Mouse (Mus musculus) cerebellum, adult 11-12 months (tissue): ENCODE data around the gene Gm28048.
A peak's percentile ranks its signal among the peaks of the same experiment; 100 is the strongest.

Source experiments
- DNase-seq: peaks from one replicate; pipeline ENCODE4 v3.0.0; 2022

The Gm28048 gene

DNA sequence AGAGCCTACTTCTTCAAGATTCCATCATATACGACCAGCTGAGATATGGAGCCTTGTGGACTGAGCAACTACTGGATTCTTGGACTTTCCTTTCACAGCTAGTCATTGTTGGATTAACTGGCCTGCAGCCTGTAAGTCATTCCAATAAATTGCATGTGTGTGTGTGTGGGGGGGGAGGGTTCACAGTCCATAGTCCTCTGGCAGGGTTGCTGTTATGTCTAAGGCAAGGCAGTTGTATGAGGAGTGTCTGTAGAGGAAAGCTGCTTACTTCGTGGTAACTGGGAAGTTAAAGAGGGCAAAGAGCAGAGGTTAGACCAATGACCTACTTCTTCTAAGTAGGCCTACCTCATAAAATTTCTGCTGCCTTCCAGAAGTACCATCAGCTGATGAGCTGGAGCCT lies 98.2 kb downstream of the Gm28048 start:
- DNase-seq = no peak

DNA sequence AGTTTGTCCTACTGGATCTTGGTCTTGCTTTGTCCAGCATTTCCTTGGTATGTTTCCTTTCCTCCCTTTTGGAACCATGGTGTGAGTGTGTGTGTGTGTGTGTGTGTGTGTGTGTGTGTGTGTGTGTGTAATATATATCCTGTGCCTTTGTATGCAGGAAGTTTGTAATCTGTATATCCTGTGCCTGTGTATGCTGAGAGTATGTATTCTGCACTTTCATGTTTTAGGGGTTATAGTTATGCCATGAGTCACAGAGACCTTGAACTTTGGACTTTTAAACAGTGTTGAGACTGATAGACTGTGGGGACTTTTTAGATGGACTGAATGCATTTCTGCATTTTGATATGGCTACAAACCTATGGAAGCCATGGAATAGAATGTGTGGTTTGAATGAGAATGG lies 99.0 kb downstream of the Gm28048 start:
- DNase-seq = no peak

DNA sequence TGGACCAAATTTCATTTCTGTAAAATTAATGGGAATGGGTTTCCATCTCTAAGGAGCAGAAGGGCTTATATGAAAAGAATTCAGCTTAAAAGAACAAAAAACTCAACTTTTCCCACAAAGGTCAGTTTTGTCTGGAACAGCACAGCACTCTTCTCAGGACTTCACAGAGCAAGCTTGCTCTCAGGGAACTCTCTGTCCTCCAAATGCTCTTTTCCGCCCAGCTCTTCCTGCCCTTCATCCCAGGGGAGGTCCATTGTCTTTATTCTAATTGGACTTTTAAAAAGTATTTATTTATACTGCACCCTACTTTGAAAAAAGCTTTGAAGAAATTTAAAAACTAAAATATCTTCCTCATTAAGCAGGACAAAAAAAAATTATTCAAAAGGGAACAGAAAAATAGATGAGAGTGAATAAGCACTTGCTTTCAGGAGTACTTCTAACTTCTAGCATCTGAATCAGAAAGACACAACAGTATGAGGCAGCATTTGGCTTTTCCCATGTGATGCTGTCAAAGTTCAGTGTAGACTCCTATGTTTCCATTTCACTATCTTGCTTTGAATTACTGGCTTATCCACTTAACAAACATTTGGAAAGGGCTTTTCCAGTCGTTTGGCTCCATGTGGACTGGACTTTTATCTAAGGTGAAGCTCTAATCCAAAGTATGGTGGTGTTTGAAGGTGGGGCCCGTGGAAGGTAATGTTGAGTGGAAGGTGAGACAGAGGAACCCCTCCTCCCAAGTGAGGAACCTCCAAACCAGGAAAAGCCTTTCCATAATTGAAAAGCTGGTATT lies 101.3 kb downstream of the Gm28048 start:
- DNase-seq = no peak

DNA sequence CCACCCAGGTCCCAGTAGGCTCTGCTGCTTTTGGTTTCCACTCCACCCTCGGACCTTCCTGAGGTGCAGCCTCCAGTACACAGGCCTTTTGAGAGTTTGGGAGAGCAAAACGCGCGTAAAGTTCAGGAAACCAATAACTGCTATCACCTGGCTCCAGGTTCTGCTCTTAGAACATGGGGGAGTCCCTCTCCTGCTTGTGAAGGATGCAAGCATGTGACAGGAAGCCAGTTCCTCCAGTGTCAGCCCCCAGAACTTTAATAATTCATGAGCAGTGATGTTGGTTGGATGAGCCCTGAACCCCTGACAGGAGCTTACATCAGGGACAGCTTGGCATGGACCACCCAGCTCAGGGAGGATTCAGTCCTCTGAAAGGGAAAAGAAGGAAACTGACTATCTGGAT lies 102.2 kb downstream of the Gm28048 start:
- no peak for DNase-seq

DNA sequence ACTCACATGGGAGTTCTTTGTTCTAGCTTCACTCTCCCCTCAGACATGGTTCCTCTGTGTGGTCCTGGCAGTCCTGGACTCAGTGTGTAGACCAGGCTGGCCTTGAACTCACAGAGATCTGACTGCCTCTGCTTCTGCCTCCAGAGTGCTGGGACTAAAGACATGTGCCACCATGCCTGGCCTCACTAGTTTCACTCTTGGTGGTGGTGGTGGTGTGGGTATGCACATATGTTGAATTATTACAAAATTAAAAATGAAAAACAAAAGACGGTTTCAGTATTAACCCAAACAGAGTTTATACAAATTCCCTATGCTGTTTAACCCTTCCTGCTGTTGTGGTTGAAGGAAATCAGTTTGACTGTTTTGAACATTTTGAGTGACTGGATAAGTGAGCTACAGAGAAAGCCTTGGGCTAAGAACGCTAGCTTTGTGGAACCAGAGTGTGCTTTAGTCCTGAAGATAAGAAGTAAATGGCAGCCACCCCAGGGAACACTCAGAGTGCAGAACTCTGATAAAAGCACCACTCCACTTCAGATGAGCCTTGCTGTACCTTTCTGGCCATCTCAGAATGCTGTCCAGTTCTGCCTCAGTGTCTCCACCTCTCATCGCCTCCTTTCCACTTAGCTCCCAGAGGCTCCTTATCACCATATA lies 105.1 kb downstream of the Gm28048 start:
- no peak for DNase-seq

DNA sequence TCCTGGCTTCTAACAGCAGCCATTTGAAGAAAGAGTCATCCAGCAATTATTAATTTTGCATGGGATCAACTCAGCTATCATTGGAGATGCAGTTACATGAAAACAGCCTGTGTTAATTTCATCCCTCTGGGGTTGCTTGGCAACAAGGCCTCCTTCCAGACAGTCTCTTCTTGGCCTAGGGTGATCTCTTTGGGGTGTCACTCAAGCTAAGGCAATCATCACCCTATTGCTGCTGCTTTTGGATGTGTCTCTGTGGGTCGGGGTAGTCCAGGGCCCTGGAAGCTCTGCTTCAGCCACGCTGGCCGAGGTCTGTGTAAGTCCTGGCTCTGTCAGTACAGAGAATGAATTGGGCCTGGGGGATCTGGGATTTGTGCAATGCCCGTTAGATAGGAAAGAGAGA lies 106.6 kb downstream of the Gm28048 start:
- DNase-seq = no peak

DNA sequence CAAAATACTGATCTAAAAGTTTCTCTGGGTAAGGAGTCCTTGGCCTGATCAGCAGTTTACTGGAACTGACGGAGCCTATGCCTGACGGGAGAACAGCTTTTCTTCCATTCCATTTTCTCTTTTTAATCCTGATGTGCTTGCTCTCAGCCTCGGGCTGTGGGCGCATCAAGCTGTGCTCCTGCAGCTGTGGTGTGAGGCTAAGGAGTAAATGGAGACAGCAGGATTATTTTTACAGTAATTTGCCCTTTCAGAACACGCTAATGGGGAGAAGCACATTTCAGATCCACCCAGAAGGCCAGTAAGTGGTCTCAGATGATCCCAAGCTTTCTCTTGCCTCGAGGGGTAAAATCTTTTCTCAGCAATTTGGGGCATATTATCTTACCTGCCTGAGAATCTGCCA lies 107.1 kb downstream of the Gm28048 start:
- no peak for DNase-seq

DNA sequence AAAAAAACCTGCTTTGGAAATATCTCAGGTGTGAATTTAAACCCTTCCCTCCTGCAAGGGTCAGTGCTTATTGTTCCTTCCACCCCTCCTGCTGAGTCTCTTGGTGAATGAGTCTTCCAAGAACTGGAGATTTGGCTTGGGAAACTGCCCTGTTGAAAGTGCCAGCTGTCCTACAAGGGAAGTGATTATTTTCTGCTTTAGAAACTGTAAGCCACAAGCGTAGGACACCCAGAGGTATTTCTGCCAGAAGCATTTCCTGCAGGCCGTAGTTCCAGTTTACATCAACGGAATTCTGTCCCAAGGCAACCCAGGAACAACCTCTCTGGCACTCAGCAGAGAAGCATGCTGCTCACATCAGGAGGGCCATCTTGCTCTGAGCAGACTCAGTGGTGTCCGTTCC lies 108.5 kb downstream of the Gm28048 start:
- peak; percentile 30 for DNase-seq

DNA sequence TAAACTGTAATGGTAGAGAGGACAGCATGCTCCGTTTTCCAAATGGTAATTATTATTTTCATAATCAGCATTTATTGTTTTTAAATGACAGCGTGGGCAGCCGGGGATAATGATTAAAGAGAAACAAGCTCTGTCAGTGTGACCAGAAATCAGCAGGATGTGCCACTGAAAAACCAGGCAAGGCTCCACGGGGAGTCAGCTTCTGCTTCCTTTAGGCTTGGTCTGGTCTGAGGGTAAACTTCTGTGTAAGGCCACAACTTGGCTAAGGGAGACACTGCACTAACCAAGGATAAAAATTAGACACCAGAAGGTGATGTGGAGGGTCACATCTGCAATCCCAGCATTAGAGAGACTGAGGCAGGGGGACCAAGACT lies 109.6 kb downstream of the Gm28048 start:
- DNase-seq = no peak

DNA sequence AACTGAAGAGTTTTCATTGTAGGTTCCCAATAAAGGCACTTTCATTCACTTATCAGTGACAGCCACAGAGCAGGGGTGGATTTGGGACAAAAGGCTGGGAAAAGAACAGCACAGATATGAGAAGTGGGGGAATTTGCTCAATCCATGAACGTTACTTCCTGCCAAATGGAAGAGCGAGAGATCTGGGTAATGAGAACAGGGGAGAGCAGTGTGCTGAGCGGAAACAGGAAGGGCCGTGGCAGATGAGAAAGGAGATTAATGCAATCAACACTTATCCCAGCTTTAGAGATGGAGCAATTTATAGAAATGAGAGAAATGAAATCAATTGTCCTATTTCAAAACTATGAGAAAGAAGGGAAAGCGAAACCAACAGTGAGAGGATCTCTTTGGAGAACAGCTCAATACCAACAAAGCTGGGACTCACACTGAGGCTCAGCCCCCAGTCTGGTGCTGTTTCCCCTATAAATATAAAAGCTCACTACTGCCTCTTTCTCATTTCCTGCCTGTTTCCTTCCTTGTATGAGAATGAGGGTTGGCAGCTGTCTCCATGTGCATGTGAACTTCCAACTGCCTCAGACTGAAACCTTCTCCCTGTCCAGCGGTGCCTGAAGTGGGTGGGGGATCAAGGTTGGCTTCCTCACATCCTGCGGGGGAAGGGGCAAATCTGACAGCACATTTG lies 110.1 kb downstream of the Gm28048 start:
- no peak for DNase-seq

DNA sequence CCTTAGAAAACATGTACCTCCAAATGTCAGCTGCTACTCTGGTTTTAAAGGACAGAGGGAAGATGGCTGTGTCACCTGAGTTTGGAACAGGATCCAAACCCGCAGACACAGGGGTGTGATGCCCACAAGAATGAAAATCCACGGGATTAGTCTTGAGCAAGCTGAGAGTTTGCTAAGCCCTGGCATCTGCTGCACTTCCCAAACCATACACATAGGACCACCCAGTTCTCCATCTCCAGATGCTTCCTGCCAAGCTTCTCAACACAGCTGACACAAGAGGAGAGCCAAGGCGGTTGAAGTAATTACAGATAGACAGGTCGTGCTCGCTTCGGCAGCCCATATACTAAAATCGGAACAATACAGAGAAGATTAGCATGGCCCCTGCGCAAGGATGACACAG lies 113.3 kb downstream of the Gm28048 start:
- DNase-seq = no peak

DNA sequence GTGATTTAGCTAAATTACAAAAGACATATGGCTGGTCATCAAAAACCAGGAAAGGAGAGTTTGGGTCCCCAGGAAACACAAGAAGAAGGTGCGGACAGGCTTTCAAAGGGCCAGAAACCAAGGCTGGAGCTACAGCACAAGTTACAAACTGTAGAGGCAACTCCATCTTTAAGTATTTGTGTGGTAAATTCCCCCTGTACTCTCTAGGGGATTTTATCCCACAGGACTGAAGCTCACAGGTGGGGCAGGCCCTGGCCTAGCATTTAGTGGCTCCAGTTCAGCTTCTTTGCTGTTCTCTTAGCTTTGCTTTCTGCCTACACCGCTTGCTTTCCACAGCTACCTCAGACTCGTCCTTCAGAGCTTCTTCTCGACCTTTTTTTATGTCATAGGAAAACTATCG lies 114.2 kb downstream of the Gm28048 start:
- no peak for DNase-seq

DNA sequence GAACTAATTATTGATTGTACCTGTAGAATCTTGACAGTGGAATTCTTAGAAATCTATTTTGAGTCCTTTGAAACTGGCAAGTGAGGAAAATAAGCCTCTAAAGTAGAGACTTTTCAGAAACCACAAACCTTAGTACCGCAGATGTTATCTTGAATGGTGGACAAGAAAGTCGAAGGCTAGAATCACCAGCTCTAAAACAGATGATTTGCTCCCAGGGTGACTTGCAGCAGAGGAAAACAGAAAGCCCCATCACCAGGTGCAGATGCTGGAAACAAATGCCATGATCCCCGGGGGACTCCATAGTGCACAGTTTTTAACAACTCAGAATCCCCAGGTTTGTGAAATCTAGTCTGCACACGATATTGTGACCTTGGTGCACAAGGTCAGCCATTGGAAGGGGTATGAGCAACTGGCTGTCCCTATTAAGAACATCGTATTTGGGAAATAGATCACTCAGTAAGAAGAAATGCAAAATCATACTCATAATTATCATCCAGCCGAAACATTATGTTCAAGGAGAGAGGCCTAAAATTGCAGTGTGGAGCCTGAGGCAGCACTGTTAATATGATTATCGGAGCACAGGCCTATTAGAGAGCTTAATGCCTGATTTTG lies 116.1 kb downstream of the Gm28048 start:
- DNase-seq = no peak

DNA sequence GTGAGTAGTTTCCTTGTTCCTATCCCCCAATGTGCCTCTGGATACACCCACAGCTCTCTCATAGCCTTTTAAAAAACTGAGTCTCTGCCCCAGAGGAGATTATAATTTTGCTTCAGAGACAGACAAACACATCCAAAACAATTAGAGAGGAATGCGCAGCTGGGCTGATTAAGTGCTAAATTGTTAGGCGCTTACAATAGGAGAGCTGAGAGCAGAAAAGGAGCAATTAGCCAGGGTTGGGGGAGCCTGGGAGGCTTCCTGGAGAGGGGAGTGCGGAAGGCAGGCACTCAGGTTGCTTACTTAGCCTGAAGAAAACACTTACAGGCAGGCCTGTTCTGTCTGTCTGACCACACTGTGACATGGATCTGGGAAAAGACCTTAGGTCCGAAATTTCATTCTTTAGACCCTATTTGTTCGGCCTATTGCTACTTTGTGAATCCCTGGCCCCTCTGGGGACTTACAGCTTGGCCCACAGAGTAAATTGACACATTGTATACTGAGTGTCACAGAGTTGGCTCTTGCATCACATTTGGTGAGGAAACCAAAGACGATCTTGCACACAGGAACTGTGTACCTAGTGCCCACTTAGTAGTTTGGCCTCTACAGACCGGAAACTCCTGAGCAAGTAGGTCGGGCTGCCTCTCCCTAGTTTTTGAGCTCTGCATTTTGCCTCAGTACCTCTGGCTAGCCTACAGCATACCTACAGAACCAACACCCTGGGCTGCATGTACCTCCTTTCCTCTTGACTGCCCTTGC lies 117.4 kb downstream of the Gm28048 start:
- DNase-seq = no peak

DNA sequence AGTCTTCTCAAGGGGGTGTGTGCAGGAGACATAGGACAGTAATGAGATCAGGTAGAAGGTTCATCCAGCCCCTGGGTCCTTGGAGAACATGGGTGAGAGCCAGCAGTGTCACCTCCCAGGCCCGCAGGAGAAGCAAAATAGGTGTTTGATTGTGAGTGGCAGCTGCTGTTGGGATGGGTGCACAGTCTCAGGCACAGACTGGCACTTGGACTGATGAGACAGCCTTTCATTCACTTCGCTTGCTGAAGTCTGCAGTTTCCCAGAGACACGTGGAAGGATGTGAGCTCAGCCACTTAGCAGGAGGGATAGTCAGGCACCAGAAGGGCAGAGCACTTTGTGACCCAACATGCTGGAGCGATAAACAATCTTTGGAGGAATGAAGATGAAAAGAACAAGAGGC lies 118.3 kb downstream of the Gm28048 start:
- DNase-seq = no peak

DNA sequence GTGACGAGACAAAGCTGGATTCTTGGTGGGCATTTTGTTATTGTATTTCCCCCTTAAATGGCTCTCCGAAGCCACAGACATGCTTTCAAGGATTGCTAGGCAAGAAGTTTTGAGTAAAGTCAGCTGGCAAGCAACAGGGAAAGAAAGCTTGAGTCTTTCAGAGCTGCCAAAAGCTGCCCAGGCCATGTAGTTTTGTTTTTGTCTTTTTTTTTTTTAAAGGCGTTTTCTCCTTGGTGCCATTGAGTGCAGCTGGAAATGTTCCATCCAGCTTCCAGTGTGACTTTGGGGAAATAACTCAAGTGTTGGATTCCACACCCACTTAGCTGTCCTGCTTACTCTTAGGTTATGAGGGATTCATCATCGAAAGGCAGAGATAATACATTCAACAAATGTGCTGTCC lies 120.6 kb downstream of the Gm28048 start:
- no peak for DNase-seq

DNA sequence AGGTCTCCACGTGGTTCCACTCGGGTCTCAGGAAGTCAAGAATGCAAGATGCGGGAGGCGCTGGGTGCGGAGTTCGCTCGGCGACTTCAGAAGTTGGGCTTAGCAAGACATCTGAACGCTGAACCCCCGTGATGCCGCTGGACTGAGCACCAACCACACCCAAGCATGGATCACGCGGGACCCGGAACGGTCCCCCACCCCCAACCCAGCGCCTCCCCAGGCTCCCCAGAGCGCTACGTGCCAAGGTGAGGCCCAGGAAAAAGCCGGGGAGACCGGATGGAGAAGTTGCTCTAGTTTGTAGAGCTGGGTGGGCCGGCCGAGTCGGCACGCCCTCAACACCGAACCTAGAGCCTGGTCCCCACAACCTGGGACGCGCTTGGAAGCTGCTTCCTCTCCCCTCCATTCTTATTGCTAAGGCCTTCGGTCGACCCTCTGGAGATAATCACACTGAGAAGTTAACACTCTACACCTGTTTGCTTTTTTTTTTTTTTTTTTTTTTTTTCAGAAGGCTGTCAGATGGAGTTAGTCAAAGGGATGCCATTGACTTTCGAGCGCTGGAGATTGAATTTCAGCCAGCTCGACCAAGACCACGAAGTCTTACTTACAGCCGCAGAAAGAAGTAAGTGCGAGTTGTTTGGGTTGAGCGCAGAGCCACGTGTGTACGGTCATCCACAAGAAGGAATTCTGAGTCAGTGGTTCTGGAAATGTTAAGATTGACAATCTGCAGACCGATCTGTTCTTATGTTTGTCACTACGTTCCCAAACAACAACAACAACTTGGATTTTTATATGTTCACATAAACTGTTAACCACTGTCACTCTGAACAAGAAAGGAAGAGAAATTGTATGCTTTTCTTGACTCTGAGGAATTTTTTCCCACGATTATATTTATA lies 121.3 kb downstream of the Gm28048 start, which contains the start of gene B3gnt2:
Gene B3gnt2 (minus strand): TSS at position 627 of the 893 bp plus-strand sequence.
- DNase-seq = no peak

DNA sequence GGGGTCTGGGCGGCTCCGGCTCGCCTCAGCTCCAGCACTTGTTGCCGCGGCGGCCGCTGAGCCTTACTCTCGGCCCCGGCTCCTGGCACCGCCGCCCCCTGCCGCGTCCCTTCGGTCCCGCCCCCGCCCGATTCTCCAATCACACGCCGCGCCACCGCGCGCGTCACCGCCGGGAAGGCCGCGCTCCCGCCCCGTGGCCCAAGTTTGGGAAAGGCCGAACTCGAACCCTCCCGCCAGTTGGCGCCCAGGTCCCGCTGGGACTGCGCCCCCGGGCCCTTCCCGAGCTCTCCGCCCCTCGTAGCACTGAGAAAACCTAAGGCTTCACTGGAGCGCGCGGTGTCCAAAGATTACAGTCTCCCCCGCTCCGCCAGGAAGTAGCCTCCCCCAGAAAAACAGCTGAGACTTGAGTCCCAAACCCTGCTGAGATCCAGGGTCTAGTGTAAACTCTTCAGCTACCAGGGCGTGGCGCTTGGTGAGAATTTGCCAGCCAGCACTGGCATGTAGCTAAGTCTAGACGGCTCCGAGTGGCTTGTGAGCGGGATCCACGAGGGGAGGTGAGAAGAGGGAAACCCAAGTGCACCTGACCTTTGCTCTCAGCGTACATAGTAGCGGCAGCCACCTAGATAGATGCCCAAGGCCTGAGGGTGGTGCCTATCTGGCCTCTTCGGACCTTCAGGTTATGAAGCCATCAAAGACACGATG lies 122.1 kb downstream of the Gm28048 start:
- DNase-seq = no peak

DNA sequence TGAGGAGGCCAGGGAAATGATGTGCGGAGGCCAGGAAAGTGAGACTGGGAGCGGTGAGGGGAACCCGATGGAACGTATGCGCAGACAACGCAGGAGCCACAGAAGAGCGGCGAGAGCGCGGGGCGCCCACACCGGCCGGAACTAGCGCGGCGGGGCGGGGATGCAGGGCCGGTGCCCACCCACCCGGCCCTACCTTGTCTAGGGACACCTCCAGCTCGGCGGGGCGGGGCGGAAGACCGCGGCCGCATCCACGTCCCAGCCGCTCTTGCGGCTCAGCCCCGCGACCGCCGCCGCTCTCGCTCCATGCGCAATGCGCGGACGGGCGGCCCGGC lies 122.6 kb downstream of the Gm28048 start:
- no peak for DNase-seq

DNA sequence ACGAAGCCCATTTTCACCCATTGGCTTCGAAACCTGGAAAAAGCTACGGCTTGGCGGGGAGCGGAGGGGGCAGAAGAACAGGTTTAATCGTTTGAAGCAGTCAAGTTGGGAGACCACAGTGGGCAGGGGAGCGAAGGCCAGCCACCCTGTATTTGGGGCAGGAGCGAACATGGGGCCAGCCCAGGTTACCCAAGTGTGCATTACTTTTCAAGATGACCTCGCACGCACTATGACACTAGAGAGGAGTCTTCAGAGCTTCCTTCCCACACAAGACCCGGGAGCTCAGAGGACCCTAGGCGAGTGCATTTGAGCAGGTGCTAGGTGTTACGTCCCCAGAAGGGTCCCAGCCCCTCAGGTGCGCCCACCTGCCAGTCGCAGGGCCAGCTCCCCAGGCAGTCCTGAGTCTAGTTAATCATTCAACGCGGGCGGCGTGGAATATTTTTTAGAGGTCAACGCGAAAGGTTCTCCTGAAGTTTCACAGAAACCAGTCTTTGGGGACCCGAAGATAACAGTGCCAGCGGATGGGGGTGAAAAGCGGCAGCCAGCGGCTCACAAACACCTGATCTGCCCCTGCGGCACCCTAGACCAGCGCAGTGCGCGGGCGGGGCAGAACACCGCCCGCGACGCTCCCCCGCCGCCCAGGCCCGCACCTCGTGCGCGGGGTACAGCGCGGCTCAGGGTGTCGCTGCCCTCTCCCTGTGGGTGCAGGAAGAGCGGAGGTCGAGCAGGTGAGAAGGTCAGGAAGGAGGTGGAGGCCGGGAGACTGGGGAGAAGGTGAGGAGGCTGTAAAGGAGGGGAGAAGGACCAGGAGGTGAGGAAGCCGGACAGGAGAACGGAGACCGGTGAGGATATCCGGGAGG lies 123.2 kb downstream of the Gm28048 start:
- DNase-seq = no peak
